21 mouse cellular contexts compared by ENCODE assay signal in the genomic region with DNA sequence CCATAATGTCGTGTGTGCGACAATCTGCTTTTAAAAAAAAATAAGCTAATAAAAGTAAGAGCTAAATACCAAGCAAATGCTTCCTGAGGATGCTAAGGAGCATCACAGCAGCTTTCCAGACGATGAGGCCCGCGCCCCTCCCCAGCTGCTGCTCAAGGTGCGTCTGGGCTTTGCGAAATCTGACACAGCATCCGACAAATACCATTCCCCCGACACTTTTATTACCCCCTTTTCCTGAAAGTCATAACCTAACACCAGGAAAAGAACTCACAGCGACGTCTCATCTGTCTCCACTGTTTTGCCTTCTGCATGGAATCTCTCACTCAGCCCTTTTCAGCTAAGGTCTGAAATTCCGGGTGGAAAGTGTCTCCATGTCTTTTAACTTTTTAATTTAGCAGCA.
DNase-seq lines count a peak whose midpoint lies in the region; ATAC-seq lines count a peak whose summit lies in the region.
"Had no signal": no experiment of that assay in that cellular context is flagged by ENCODE, and none has a peak within 500 bp of the region (broad histone marks: within the 10 kb centered on the region; RNA-seq: fewer than 3 reads in every experiment).

No protein-coding gene starts in this region.

- peaks cover 3% of the 10 kb centered on the region; the same call in 1 of the 2 replicates for H3K36me3 ChIP-seq in limb, embryonic 10.5 days
- no peaks in the 10 kb centered on the region for H3K36me3 ChIP-seq in limb, embryonic 12.5 days
- H3K36me3 ChIP-seq: embryonic facial prominence, embryonic 12.5 days; forebrain, embryonic 15.5 days had no signal

- no peak overlapping the region for H3K4me2 ChIP-seq in limb, embryonic 12.5 days
- H3K4me2 ChIP-seq: embryonic facial prominence, embryonic 12.5 days; forebrain, embryonic 13.5 days; forebrain, embryonic 15.5 days had no signal

- H3K4me1 ChIP-seq in limb, embryonic 10.5 days, result peaks cover 21% of the 10 kb centered on the region
- peaks cover 14% of the 10 kb centered on the region for H3K4me1 ChIP-seq in limb, embryonic 12.5 days (replicated peaks)
- H3K4me1 ChIP-seq: embryonic facial prominence, embryonic 12.5 days had no signal

- no peaks in the 10 kb centered on the region for H3K27me3 ChIP-seq in limb, embryonic 10.5 days (ENCODE audit: low read depth, poor library complexity, severe bottlenecking)
- no peaks in the 10 kb centered on the region for H3K27me3 ChIP-seq in limb, embryonic 12.5 days
- H3K27me3 ChIP-seq: embryonic facial prominence, embryonic 12.5 days; forebrain, embryonic 13.5 days; forebrain, embryonic 15.5 days had no signal

- ATAC-seq in limb, embryonic 12.5 days (ENCODE audit: insufficient number of reproducible peaks, insufficient read depth, low FRiP score, low TSS enrichment, low read depth), result no peak
- ATAC-seq: forebrain, embryonic 13.5 days; forebrain, embryonic 15.5 days; forebrain, postnatal 0 days had no signal

- no peak overlapping the region for H3K9ac ChIP-seq in limb, embryonic 12.5 days (replicated peaks)
- H3K9ac ChIP-seq: embryonic facial prominence, embryonic 12.5 days; forebrain, embryonic 13.5 days; forebrain, embryonic 15.5 days; forebrain, postnatal 0 days had no signal

- peak; percentile 14 for DNase-seq in embryo, embryonic 11.5 days (ENCODE audit: low read depth, low spot score)
- DNase-seq in embryo, embryonic 11 days, result no peak
- DNase-seq in forelimb bud, embryonic 11.5 days (ENCODE audit: low read depth, low spot score), result peak; percentile 53
- DNase-seq in limb, embryonic 10.5 days (ENCODE audit: low spot score), result peak; percentile 36
- DNase-seq in lung, postnatal 25 days (ENCODE audit: low spot score), result no peak
- DNase-seq in left cerebral cortex, postnatal 36 days (ENCODE audit: low spot score in 2 of 2), result no peak
- no peak for DNase-seq in cerebellum, postnatal 25 days
- DNase-seq: adrenal gland, adult 2 months; adrenal gland, postnatal 10 days; adrenal gland, postnatal 25 days; cerebellum, adult 11 months; cerebellum, adult 18-20 months; cerebellum, adult 8-10 months; cerebellum, adult 9-11 months; cerebellum, postnatal 14 days; forebrain, postnatal 0 days had no signal

- H3K9me3 ChIP-seq in limb, embryonic 10.5 days (replicated peaks), result no peaks in the 10 kb centered on the region
- H3K9me3 ChIP-seq in limb, embryonic 12.5 days, result peaks cover 4% of the 10 kb centered on the region; the same call in 1 of the 2 replicates
- H3K9me3 ChIP-seq: embryonic facial prominence, embryonic 10.5 days; forebrain, embryonic 13.5 days; forebrain, embryonic 15.5 days had no signal

- no peak overlapping the region for H3K4me3 ChIP-seq in limb, embryonic 10.5 days
- H3K4me3 ChIP-seq in limb, embryonic 12.5 days (replicated peaks), result no peak overlapping the region
- H3K4me3 ChIP-seq: embryonic facial prominence, embryonic 10.5 days; embryonic facial prominence, embryonic 12.5 days; forebrain, embryonic 13.5 days; forebrain, embryonic 15.5 days had no signal

- intact Hi-C loops in left cerebral cortex, postnatal 36 days (cut with DNase I), result no loop called here

- H3K27ac ChIP-seq in limb, embryonic 10.5 days, result no peak overlapping the region
- 0 out of 2 replicates have a peak overlapping the region, but pooled peaks have one; percentile 17 for H3K27ac ChIP-seq in limb, embryonic 12.5 days
- H3K27ac ChIP-seq: embryonic facial prominence, embryonic 10.5 days; embryonic facial prominence, embryonic 12.5 days; forebrain, embryonic 13.5 days; forebrain, embryonic 15.5 days had no signal

- WGBS in limb, embryonic 10.5 days, result 31% methylated on average over 12 of the region's 12 CpGs
- WGBS in limb, embryonic 12.5 days, result 20% methylated on average over 12 of the region's 12 CpGs

Comparison
In these comparisons a context has a peak if more than half of its experiments do, and no peak if none do; other contexts are left out.
1. DNase-seq: peak in embryo, embryonic 11.5 days (single experiment), forelimb bud, embryonic 11.5 days (single experiment) and limb, embryonic 10.5 days (single experiment); none in embryo, embryonic 11 days (single experiment), lung, postnatal 25 days (single experiment), left cerebral cortex, postnatal 36 days (0 of 2) and cerebellum, postnatal 25 days (0 of 2).